Mouse (Mus musculus) heart, postnatal 36 days (tissue): ENCODE results near the gene Tmem203. TPM values are rescaled to one million over a fixed set of nuclear protein-coding genes. Genes with fewer than 3 reads are reported as not detected.
A peak's percentile ranks its signal among the peaks of the same experiment; 100 is the strongest.
"Not testable (repeated sequence)": the region's sequence is repeated elsewhere in the genome, so short reads cannot be mapped to it uniquely, and the experiment has no call there.

Experiments
- DNase-seq, 2 experiments: peaks; one replicate each; pipeline ENCODE4 v3.0.0; 2021 to 2022
- intact Hi-C: fragments of 180-260 bp; cut with DNase I; formaldehyde crosslinking; loops from one replicate; pipeline ENCODE4 v1.15.1; 2025
- total RNA-seq, 2 experiments: library from RNA; stranded (reverse); gene quantifications; 2 replicates each; pipeline ENCODE4 v1.2.3; 2021

Gene Tmem203
- total RNA-seq, 2 experiments from 2014 or later, result 13.4 to 15.1 TPM

DNA sequence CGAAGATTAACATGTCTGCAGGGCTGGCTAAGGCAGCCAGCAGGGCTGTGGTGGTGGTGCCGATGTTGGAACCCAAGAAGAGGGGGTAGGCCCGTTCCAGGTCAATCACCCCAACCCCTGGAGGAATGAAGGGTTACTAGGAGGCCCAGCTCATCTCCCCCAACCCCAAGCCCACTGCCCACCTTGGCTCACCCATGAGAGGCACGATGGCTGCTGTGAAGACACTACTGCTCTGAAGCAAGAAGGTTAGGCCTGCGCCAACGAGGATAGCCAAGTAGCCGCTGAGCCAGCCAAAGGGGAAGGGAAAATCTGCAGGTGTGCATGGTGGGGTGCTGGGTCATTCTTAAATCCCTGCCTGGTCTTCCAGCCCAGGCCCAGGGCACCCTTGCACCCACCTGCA lies 24.7 kb upstream of the Tmem203 start:
- intact Hi-C loops, result no loop called here
- DNase-seq, result no peak

DNA sequence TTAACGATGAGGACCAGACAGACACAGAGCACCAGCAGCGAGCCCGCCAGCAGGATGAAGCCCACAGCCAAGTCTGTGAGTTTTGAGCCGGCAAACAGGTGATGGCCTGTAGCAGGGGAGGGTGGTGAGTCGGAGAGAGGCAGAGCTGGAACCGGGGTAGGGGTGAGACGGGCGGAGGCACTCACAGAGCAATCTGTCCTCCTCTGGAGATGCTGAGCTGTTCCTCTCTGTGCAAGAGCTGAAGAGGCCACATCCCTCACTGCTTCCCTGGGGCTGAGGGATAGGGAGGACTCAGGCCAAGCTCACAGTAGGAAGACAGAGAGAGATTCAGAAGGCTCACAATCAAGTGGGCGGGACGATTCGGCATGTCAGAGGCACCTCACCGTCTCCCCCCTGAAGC lies 24.2 kb upstream of the Tmem203 start:
- intact Hi-C loops, result no loop called here
- DNase-seq, result no peak

DNA sequence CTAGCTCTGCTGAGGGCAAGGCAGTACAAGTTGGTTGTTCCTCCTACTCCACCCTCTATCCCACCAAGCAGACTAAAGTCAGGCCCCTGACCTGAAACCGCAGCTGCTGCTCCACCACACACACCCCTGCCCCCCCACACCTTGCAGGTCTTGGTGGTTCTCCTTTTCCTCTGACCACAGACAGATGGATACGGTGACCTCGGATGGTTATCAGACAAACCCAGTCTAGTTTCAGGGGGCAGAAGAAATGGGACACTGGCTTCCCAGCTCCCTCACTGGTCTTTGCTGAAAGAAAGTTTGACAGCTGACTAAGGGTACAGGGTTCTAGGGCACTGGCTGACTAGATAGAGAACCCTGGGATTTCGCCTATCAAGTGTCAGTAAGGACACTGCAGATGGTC lies 21.8 kb upstream of the Tmem203 start:
- intact Hi-C loops, result no loop called here

DNA sequence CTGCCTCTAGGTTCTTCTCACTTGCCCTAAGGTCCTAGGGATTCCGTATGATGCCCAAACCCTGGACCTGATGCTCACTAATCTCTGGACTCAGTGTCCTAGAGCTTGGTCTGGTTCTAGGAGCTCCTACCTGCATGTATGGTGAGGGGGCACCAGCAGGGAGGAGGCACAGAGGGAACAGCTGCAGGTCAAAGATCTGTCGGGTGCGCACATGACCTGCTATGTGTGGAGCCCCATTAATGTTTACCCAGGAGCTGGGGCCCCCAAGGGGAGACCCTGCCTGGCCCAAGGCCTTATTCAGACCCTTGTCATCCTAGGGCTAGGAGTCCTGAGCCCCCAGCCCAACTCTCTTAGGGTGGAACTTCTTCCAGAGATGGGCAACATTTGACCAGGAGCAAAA lies 21.2 kb upstream of the Tmem203 start, which contains the start of gene Slc34a3:
TSS of gene Slc34a3 (minus strand) at position 315 of the 400 bp plus-strand sequence.
- DNase-seq, result no peak
- intact Hi-C loops, result no loop called here

More for the DNA sequence above, 21.8 kb upstream of the Tmem203 start:
- DNase-seq, result no peak

DNA sequence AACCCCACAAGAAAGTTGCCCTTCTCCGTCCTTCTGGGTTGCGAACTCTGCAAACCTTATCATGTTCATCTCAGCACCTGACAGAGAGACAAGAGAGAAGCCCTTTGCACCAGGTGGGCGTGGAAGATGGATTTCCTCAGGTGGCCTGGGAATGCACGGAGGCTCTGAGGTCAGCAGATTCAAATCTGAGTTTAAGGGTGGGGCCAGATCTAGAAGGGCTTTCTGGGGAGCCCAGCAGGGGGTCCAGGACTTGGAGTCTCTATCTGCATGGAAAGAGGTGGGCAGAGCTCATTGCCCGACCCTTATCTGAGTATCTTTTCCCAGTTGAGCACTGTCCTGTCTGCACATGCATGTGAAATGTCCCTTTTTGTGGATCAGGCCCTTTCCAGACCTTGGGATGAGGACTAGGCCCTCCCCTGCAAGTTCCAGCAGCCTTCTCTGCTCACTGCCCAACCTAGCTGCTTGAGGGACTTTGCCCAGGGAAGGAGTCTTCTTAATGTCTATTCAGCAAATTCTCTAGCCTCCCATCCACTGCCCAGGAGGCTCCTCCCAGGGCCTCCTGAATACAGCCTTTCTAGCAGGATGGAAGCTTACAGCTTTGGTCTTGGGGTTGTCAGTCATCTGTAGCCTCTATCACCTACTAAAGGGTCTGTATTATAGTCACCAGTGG lies 20.6 kb upstream of the Tmem203 start:
- no peak for DNase-seq
- intact Hi-C loops, result no loop called here

DNA sequence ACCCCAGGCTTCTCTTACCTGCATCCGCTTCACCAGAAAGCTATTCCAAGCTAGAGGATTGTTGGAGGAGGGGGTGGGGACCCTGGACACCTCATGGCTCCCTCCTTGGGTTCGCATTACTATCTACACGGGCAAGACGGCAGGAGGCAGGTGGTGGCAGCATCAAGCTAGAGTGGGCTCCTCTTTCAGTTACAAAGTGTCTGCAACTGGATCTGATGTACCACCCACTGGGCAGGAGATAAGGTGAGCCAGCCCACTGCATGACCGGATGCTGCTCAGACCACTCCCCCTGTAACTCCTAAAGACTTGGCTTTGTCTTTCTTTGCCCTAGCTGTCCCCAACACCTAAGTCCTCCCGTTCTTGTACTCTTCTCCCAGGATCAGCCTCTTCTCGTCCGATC lies 18.6 kb upstream of the Tmem203 start, which contains the start of gene Rnf224:
TSS of gene Rnf224 (minus strand) at position 174 of the 400 bp plus-strand sequence.
- DNase-seq, result no peak
- intact Hi-C loops, result no loop called here

DNA sequence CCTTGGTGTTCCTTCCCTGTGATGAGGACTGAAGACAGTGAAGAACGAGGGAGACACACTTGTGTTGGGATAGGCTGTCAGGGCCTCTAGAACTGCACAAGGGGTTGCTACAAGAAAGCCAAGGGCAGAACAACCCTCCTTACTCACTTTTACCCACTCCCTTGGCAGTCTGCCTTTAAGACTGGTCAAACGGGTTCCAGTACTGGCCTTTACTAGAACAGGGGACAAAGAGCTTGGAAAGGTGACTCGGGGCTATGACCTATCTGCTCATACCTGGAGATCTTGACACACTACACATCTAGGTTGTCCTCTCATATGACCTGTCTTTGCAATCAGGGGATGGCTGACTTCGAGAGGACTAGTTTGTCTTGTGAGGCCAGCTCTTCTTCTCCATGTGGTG lies 17.7 kb upstream of the Tmem203 start:
- no peak for DNase-seq
- intact Hi-C loops, result no loop called here

DNA sequence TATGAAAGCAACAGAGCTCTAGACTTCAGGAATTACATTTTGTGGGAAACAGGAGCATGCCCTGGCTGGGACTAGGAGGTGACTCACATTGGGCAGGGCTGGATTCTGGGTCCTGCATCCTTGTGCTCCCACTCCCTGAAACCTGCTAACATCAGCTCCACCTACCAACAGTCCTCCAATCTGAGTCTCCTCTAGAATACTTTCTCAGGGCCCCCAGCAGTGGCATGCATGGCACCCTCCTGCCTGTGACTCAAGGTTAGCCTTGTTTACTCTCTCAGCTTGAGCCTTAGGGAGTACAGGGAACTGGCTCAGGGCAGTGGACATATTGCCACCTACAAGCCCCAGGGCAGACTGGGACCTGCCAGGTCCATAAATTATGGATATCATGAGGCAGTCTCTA lies 17.1 kb upstream of the Tmem203 start:
- no peak for DNase-seq
- intact Hi-C loops, result no loop called here

DNA sequence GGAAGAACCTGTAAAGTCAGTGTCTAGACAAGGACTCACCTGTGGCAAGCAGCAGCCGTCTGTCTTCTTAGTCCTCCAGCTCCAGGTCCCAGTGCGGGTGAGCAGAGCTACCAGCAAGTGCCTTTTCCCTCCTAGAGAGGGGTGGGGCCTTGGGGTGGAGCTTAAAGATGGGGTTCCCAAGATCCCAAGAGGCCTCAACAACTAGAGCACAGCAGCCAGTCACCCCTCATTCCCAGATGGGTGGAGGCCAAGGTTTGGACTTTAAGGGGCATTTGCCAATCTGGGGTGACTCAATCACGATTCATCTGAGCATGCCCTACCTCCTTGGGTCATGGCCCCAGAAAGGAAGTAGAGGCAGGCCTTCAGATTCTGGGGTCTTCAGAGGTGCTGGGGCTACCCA lies 15.5 kb upstream of the Tmem203 start:
- no peak for DNase-seq
- intact Hi-C loops, result no loop called here

DNA sequence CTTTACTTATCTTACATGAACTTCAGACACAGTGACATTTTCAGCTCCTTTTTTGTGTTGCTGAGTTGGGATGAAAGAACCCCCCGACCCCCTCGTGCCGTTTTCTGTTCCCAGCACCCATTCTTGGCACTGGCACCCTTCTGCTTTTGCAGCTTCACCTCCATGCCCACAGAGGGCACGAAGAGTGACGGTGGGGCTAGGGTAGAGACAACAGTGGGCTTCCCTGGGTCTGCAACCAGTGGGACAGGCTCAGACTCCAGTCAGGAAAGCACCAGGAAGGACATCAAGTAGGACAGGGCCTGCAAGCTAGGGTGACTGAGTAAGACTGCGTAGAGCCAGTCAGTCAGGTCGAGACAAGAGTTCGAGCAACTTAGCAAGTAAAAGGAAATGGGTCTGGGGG lies 14.9 kb upstream of the Tmem203 start:
- intact Hi-C loops, result no loop called here
- no peak for DNase-seq

DNA sequence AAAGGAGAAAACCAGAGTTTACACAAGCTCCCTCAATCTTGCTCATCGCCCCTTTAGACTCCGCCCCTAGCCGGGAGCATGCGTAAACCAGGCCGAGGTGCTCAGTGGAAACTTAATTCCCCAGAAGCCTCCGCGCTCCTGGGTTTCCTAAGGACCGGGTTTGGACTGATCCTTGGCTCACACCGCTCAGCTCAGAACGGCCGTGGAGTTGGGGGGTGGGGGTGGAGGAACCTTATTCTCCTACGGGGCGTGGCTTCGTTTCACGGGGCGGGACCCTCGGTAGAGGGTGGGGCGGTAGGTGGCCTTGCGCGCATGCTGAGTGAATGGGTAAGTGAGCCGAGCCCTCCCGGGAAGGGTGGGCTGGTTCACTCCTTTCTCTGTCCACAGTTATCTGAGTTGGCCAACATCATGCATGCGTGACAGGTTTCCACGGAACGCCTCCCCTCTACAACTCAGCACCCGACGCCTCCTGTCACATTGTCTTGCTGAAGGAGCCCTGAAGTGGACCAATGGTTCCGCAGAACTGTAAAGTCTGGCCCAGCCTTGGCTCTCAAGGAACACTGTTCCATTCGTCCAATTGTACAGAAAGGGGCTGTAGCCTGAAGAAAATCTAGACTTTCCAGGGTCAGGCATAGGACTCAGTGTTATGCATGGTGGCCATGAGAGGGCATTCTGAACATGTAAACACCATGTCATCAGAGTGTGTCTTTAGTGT lies 14.4 kb upstream of the Tmem203 start:
- peak in 1 of 2 experiments; percentile 56 for DNase-seq
- intact Hi-C loops, result no loop called here

DNA sequence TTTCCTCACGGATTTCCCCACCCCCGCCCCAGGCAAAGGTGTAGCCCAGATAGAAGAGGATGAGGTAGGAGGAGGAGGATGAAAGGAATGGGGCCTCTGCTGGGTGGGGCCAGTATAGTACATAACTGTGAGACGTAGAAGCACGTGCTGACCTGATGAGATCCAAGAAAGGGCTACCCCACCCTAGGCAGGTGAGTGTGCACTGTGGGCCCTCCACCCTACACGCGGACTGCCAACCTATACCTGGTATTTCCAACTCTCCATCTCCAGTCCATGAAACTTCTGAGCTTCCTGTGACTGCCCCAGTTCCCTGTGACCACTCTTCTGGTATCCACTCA lies 13.8 kb upstream of the Tmem203 start:
- no peak for DNase-seq
- intact Hi-C loops, result no loop called here

DNA sequence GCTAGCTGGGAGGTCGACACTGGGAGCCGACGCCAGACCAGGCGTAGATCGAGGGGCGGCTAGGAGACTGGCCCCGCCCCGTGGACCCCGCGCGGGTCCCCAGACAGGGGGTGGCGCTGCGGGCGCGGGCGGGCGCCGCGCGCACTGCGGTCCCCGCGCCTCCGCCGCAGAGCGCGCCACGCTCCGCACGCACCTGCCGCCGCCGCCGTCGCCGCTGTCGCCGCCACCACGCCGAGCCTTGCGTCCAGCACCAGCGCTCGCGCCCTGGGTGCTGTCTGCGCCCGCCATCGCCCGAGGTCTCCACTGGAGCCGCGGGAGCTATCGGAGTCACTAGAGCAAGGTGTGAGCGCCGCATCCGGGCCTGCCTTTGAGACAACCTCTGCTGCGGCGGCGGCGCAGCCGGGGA lies 13.1 kb upstream of the Tmem203 start, which contains the start of the genes Rnf208 and Cysrt1:
TSS of gene Rnf208 (plus strand) at position 155 of the 406 bp plus-strand sequence.
TSS of gene Cysrt1 (minus strand) at position 352 of the 406 bp plus-strand sequence.
- intact Hi-C loops, result no loop called here
- DNase-seq, result no peak

DNA sequence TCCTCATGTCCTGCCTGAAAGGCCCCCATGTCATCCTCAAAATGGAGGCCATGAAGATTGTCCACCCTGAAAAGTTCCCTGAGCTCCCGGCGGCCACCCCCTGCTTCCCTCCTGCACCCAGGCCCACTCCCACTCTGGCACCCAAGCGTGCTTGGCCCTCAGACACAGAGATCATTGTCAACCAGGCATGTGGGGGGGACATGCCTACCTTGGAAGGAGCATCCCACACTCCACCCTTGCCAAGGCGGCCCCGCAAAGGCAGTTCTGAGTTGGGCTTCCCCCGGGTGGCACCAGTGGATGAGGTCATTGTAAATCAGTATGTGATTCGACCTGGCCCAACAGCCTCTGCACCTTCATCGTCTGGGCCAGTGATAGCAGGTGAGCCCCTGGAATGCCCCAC lies 11.9 kb upstream of the Tmem203 start:
- intact Hi-C loops, result no loop called here
- DNase-seq, result no peak

DNA sequence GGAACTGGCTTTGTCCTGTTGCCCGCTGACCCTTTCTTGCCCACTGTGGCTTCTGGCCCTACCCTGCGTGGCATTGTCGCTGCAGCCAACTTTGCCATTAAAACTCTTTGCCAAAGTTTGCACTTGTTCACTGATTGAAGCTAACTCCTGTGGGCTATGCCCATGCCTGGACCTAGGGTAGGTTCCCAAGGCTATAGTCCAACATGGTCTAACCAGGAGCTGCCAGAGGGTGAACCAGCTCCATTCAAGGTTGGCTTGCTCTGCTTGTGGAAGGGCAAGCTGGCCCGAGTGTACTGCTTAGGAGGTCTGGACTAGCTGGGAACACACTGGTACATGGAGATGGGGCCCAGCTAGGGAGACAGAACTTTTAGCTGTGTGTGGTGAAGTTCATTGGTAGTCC lies 11.1 kb upstream of the Tmem203 start:
- DNase-seq, result no peak
- intact Hi-C loops, result no loop called here

DNA sequence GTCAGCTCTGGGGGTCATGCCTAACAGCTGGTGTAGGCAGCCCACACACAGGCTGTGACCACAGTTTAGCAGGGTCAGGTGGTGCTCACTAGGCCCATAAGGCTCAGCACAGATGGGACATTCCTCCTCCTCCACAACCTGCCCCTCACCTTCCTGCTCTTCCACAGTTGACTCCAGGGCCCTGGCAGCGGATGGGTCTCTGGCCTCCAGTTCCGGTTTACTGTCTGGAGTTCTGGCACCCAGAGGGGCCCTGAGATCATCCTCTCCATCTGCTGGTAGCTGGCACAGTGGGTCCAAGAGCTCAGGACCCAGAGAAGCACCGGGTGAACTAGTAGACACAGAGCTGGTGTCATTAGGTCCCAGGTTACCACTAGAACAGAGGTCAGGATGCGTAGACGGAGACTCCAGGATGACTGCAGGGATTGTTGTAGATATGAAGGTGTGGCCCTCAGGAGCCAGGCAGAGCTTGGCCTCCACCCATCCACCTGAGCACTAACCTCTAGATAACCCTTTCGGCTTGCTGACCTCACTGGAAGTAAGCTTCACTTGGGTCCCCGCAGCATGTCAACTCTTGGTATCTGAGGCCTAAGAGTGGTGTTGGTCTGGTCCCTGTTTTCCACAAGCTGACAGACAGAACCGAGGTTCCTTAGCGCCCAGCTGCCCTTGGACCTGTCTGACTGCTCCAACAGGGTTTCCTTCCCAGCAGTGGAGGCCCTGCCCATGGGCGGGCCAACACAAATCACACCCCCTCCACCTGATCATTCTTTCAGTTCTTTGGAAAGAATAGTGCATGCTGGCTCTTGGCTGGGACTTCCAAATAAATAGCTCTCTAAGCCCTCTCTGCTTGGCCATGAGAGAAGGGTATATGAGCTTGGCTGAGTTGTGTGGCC lies 8.8 kb upstream of the Tmem203 start, which contains the start of gene AL732309.1:
TSS of gene AL732309.1 (minus strand) at position 681 of the 890 bp plus-strand sequence.
- intact Hi-C loops, result no loop called here
- no peak for DNase-seq

DNA sequence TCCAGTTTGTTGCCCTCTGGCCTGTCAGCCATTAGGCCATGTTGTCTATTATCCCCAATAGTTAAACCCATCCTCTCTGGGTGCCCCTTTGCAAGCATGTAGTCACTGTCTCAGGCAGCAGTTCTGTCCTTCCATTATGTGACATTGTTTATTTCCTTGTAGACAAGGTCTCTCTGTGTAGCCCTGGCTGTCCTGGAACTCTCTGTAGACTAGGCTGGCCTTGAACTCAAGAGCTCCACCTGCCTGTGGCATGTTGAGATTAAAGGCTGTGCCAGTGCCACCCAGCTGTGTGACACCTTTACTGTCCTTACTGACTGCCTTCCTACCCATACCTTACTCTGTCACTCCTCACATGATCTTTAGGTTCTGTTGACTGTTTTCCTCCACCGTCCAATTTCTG lies 2.9 kb upstream of the Tmem203 start:
- intact Hi-C loops, result no loop called here
- DNase-seq, result no peak

DNA sequence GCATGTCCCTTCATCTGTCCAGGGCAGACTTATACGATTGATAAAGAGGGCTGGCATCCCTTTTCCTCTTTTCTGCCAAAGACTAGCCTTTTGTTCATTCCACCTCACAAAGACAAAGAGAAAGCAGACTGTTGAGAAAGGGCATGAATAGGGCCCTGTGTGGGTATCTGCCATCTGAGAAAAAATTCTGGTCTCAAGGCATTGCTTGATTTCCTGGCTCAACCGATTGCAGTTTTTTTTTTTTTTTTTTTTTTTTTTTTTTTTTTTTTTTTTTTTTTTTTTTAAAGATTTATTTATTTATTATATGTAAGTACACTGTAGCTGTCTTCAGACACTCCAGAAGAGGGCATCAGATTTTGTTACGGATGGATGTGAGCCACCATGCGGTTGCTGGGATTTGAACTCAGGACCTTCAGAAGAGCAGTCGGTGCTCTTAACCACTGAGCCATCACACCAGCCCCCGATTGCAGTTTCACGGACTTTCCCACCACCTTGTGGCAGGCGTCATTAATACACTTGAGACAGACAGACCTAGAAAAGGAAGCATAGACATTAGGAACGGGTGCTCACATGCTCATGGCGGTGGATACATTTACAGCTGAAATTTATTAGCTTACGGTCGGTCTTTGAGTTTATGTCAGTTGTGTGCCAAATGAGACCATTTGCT lies 1.3 kb downstream of the Tmem203 start:
- DNase-seq, result peak in 1 of 2 experiments; percentile 39
- intact Hi-C loops, result not testable (repeated sequence)

DNA sequence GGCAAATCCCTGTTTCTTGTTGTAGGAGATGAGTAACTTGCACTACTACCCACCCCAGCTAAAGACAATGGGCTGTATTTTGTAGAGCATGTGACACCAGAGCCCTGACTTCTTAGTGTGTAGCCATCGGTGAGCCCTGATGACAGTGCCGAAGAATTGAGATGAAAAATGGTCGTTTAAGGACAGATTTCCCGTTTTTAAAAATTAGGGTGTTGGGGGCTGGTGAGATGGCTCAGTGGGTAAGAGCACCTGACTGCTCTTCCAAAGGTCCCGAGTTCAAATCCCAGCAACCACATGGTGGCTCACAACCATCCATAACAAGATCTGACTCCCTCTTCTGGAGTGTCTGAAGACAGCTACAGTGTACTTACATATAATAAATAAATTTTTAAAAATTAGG lies 2.0 kb downstream of the Tmem203 start:
- intact Hi-C loops, DNase-seq: not testable (repeated sequence)

DNA sequence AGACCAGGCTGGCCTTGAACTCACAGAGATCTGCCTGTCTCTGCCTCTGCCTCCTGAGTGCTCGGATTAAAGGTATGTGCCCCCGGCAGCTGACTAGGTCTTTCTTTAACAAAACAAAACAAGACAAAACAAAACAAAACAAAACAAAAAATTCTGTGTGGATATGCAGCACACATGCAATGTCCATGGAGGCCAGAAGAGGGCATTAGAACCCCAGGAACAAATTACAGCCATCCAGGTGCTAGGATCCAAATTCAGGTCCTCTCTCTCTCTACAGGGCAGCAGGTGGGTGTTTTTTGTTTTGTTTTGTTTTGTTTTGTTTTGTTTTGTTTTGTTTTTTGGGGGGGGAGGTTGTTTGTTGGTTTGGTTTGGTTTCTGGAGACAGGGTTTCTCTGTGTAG lies 3.6 kb downstream of the Tmem203 start:
- no peak for DNase-seq
- intact Hi-C loops, result loop anchor here (2.0 kb wide), 1 partner anchor 34 kb away; no protein-coding TSS in a partner anchor
